Mouse (Mus musculus) olfactory bulb, adult 2 months (tissue): ENCODE measurements at regions not wholly inside any gene's neighbourhood (a gene's known extent, or its start where the extent isn't known, plus 50 kb on each side); places are given as distances from the start of the nearest gene placed in this dataset.

ENCODE experiments used
- H3K27ac ChIP-seq: fragments of 200-500 bp; 2 replicates; pipeline ENCODE4 v1.5.1; 2012; ENCODE audit warnings: low read depth, low read length; ENCODE audit not compliant: insufficient read depth
- H3K4me1 ChIP-seq: fragments of 200-500 bp; 2 replicates; pipeline ENCODE4 v1.6.1; 2012; ENCODE audit warnings: low read length; ENCODE audit not compliant: control insufficient read depth, insufficient read depth
- H3K4me3 ChIP-seq: fragments of 200-500 bp; 2 replicates; pipeline ENCODE4 v1.5.1; 2012; ENCODE audit warnings: mild to moderate bottlenecking, low read depth, low read length, moderate library complexity; ENCODE audit not compliant: insufficient read depth
- CTCF ChIP-seq: fragments of 200-500 bp; IDR thresholded peaks from 2 replicates; pipeline ENCODE4 v1.5.1; 2012; ENCODE audit warnings: low read depth, mild to moderate bottlenecking, low read length, moderate library complexity; ENCODE audit not compliant: insufficient read depth
- POLR2A ChIP-seq: fragments of 200-500 bp; IDR thresholded peaks from 2 replicates; pipeline ENCODE4 v1.6.1; 2012; ENCODE audit warnings: mild to moderate bottlenecking, low read depth, low read length, moderate library complexity; ENCODE audit not compliant: insufficient read depth
- WGBS: fragments of 180-500 bp; shearing (Covaris S2); methylation state at CpG from one replicate; pipeline ENCODE4 v1.1.7; 2018; 5-methylcytosine and 5-hydroxymethylcytosine counted together

DNA sequence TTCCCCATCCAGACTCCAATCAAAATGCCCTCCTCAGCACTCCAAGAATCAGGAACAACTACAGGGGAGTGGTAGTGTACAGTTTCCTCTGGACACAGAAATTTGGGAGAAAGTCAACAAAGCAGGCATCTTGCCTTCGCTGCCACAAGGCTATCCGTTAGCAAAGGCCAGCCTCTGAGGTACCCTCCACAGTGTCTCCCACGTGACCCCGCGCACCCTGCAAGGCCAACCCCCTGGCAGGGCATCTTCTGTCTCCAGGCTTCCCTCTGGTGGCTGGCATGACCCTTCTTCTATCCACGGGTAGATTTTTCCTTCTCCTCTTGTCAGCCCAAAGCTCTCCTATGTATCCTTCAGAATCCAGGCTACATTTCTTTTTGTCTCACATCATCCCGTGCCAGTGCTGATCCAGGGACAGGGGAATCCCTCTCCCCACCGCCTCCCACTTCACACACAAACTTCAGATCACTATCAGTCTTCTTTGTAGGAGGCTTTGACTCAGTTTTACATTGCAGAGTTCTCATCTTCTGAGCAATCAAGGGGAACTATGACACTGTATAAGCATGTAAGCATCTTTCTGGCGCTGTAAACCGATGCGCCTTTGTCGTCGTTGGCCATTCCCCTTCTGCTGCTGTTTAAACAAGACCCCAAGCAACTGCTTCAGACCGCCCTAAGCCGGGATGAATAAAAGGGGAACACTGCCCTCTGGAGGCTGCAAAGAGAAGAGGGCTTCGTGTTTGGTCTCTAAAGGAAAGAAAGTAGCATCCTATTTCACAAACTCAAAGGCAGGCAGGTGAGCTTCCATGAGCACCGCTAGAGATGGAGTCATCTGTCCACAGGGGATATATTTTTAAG, 226.8 kb upstream of the Stac start:
- TF ChIP-seq POLR2A = no peak
- TF ChIP-seq CTCF = peak; percentile 65
- no peak overlapping the region for H3K27ac ChIP-seq
- WGBS = 29% methylated on average over 17 of the region's 17 CpGs
- H3K4me1 ChIP-seq = no peaks in the 10 kb centered on the region
- H3K4me3 ChIP-seq = no peak overlapping the region

DNA sequence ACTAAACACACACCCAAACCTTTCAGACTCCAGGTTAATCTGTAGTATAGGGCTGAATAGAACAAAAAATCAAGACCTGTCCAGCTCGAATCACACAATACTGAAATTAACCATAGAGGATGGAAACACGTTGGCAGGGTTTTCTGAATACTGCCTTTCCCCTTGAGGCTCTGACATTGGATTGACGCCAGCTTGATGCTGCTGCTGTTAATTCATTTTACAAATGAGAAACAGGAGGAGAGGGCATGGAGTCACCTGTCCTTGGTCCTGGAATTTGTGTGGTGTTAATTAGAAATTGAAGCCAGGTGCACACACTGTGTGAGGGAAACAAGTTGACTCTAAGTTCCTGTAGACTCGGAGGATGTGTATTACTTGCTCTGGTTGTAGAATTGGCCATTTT, 218.7 kb upstream of the Stac start:
- 56% methylated on average over 4 of the region's 4 CpGs for WGBS
- Histone ChIP-seq H3K27ac (no peak overlapping the region), H3K4me3 (no peak overlapping the region), H3K4me1 (no peaks in the 10 kb centered on the region)
- TF ChIP-seq POLR2A = no peak
- TF ChIP-seq CTCF = no peak

DNA sequence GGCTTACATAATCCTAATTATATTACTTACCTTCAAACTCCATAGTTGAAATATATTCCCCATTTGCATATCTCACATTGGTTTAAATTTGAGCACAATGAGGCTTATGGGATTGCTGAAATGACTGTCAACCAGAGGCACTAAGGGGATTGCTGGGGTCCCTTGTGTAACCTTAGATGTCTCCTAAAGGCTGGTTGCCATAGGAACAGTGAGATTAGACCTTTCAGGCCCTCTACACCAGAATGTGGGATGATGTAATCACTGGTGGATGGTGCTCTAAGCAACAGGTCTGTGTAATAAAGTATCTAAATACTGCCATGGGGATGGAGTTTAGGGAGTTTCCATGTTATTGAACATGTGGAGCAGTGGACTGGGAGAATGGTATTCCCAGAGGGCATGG, 210.0 kb upstream of the Stac start:
- no peak overlapping the region for H3K4me3 ChIP-seq
- no peaks in the 10 kb centered on the region for H3K4me1 ChIP-seq
- H3K27ac ChIP-seq = no peak overlapping the region
- no peak for TF ChIP-seq POLR2A
- no peak for TF ChIP-seq CTCF

DNA sequence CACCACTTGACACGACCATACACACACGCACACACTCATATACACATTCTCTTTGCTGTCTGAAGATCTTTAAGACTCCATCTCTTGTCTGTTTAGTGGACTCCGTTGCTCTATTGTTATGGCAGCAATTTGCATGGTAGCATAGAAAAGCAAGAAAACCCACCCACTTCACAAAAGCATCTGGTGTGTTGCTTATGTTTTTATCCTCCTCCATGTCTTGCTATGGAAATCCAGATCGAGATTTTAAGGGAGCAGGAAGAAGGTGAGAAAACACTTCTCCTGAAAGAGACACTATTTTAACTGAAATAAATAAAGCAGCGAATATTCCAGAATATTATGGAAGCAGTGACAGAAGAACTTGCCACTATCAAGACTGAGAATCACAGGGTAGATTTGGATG, 207.5 kb upstream of the Stac start:
- Histone ChIP-seq H3K4me3 (no peak overlapping the region), H3K4me1 (no peaks in the 10 kb centered on the region), H3K27ac (no peak overlapping the region)
- WGBS = 78% methylated on average over 5 of the region's 5 CpGs
- no peak for TF ChIP-seq POLR2A
- no peak for TF ChIP-seq CTCF

DNA sequence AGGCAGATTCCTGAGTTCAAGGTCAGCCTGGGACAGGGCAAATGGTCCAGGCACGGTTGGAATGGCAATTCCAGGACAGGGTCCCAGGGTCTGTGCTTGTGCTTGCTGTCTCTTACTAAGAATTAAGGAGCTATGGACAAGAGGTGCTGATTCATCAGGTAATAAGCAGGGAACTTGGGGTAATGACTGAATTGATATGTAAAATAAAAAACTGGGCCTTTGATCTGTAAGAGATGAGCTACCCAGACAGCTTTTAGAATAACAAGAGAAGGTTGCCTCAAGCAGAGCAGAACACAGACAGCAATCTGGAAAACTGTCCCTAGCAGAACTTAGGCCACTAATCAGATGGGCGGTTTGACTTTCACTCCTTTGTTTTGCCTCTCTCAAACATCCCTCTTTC, 189.6 kb upstream of the Stac start:
- WGBS = 88% methylated on average over 2 of the region's 2 CpGs
- no peak overlapping the region for H3K4me3 ChIP-seq
- no peak overlapping the region for H3K27ac ChIP-seq
- TF ChIP-seq CTCF = no peak
- no peak for TF ChIP-seq POLR2A
- no peaks in the 10 kb centered on the region for H3K4me1 ChIP-seq

DNA sequence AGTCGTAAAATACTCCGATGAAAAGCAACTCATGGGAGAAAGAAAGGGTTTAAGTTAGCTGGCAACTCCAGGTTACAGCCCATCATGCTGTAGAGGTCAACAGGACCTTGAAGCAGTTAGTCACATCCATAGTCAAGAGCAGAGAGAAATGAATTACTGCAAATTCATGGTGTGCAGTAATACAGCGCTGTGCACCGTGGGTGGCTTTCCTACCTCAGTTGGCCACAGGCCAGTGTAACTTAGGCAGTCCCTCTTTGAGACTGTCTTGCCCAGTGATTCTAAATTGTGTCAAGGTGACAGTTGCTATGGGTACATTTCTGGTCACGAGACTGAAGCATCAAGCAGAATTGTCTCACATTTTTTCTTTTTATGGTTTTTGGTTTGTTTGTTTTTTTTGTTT, 186.7 kb upstream of the Stac start:
- H3K27ac ChIP-seq = no peak overlapping the region
- TF ChIP-seq CTCF = no peak
- no peak for TF ChIP-seq POLR2A
- WGBS = 90% methylated on average over 5 of the region's 5 CpGs
- H3K4me3 ChIP-seq = no peak overlapping the region
- no peaks in the 10 kb centered on the region for H3K4me1 ChIP-seq

DNA sequence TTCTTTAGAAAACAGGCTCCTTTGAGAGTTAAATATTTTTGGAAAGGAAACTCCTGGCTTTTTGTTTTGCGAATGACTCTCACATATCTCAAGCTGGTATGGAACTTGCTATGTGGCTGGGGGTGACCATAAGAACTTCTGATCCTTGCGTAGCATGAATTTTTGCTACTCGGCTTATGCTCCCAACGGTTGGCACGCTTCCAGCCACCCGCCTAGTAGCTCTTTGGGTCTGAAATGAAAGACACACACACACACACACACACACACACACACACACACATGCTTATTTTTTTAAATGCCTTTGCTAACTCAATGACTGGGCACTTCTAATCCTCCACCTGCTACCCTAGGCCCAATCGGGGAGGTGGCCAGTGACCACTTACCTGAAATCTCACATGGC, 180.3 kb upstream of the Stac start:
- Histone ChIP-seq H3K4me3 (no peak overlapping the region), H3K4me1 (peaks cover 8% of the 10 kb centered on the region), H3K27ac (0 out of 2 replicates have a peak overlapping the region, but pooled peaks have one; percentile 21)
- 49% methylated on average over 7 of the region's 7 CpGs for WGBS
- no peak for TF ChIP-seq POLR2A
- TF ChIP-seq CTCF = no peak

DNA sequence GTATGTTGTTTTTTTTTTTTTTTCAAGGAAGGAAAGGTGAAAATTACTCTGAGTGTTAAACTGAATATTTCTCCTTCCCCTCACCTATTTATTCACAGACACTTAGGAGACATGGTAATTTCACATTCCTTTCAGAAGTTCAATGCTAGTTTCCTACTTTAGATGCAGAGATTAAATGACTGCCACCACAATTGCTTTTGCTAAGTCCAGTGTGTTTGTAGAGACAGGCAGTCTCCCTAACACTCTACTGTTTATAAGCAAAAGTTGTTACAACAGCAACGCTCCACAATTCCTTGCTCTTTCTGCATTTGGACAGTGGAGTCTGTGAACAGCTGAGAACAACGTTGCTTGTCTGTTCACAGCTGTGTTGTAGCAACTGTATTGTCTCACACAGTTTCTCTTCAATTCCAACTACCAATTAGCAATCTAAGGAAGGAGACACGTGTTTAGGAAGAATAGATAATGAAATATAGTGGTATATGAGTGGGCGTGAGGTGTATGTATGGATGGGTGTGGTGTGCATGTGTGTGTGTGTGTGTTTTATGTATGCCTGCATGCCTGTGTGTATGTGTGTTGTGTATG, 179.7 kb upstream of the Stac start:
- Histone ChIP-seq H3K27ac (no peak overlapping the region), H3K4me3 (no peak overlapping the region), H3K4me1 (peaks cover 8% of the 10 kb centered on the region)
- WGBS = 20% methylated on average over 4 of the region's 4 CpGs
- TF ChIP-seq POLR2A (no peak), CTCF (no peak)

DNA sequence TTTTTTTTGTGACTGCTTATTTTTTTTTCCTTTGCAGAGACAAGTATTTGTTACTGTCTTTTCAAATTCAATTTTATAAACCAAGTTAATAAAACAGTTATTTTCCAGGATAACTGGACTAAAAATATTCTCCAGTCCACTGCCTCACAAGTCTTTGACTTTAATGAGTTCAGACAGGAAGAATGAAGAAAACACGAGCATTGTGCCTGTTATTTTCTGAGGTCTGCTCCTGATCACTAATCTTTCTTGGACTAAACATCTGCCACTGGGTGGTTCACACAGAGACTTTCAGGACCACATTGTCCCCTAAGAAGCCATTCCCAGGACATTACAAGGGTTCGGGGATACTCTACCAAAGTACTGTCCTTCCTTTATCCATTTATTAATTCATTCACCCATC, 167.9 kb upstream of the Stac start:
- no peak for TF ChIP-seq POLR2A
- TF ChIP-seq CTCF = no peak
- 76% methylated on average over 2 of the region's 2 CpGs for WGBS
- no peaks in the 10 kb centered on the region for H3K4me1 ChIP-seq

More for the DNA sequence above, 167.9 kb upstream of the Stac start:
- H3K27ac ChIP-seq = no peak overlapping the region
- no peak overlapping the region for H3K4me3 ChIP-seq
